Mouse (Mus musculus) megakaryocyte, embryonic 14.5 days (primary cell): ENCODE measurements around the gene Rtca.

Experiments
- FLI1 ChIP-seq: IDR thresholded peaks from 2 replicates; pipeline ENCODE4 v1.6.1; 2012; ENCODE audit warnings: low read length, inconsistent platforms, mixed read lengths
- GATA1 ChIP-seq: IDR thresholded peaks from 3 replicates; pipeline ENCODE4 v1.6.1; 2012; ENCODE audit warnings: mixed read lengths, low read length, inconsistent platforms, borderline replicate concordance

- TF ChIP-seq FLI1 (no peak), GATA1 (no peak)
Measured at GRCm38 (mm10) chr3:116444327-116444726, 63.7 kb downstream of the Rtca start.
